Mouse (Mus musculus) midbrain, postnatal 0 days (tissue): ENCODE data around the gene Kcnd3. TPM values are rescaled to one million over a fixed set of nuclear protein-coding genes. Genes with fewer than 3 reads are reported as not detected.

Source experiments
- ATAC-seq: fragments of 200-750 bp; cut with Nextera tagmentation; 2 replicates; pipeline ENCODE4 v1.8.0; 2017; ENCODE audit warnings: moderate number of reproducible peaks, mild to moderate bottlenecking, moderate TSS enrichment, moderate library complexity; ENCODE audit not compliant: low FRiP score
- DNase-seq: peaks from one replicate; pipeline ENCODE4 v3.0.0-alpha.2; 2015; ENCODE audit warnings: low spot score
- H3K27ac ChIP-seq: fragments of 300-500 bp; sonication (generic); 2 replicates; pipeline ENCODE4 v1.5.1; 2014; ENCODE audit warnings: low read depth, mild to moderate bottlenecking, low read length, mixed read lengths
- H3K27me3 ChIP-seq: fragments of 300-500 bp; sonication (generic); 2 replicates; pipeline ENCODE4 v1.6.1; 2014; ENCODE audit warnings: low read length, control low read depth, mixed read lengths; ENCODE audit not compliant: insufficient read depth
- H3K36me3 ChIP-seq: fragments of 300-500 bp; sonication (generic); 2 replicates; pipeline ENCODE4 v1.6.1; 2014; ENCODE audit warnings: low read length, control low read depth, mixed read lengths; ENCODE audit not compliant: insufficient read depth
- H3K4me1 ChIP-seq: fragments of 300-500 bp; sonication (generic); 2 replicates; pipeline ENCODE4 v1.6.1; 2014; ENCODE audit warnings: mild to moderate bottlenecking, control low read depth, antibody characterized with exemption, low read length, mixed read lengths; ENCODE audit not compliant: insufficient read depth
- H3K4me2 ChIP-seq: fragments of 300-500 bp; sonication (generic); 2 replicates; pipeline ENCODE4 v1.6.1; 2014; ENCODE audit warnings: low read depth, mild to moderate bottlenecking, low read length, mixed read lengths; ENCODE audit not compliant: poor library complexity, severe bottlenecking
- H3K4me3 ChIP-seq: fragments of 300-500 bp; sonication (generic); 2 replicates; pipeline ENCODE4 v1.5.1; 2014; ENCODE audit warnings: low read depth, mild to moderate bottlenecking, low read length, moderate library complexity
- H3K9ac ChIP-seq: fragments of 300-500 bp; sonication (generic); replicated peaks from 2 replicates; pipeline ENCODE4 v1.6.1; 2014; ENCODE audit warnings: mild to moderate bottlenecking, low read length, moderate library complexity, mixed read lengths; ENCODE audit not compliant: poor library complexity, severe bottlenecking
- H3K9me3 ChIP-seq: fragments of 300-500 bp; sonication (generic); 2 replicates; pipeline ENCODE4 v1.6.1; 2016; ENCODE audit warnings: low read length, control low read depth
- CTCF ChIP-seq: IDR thresholded peaks from 2 replicates; pipeline ENCODE4 v1.5.1; 2016; ENCODE audit warnings: antibody characterized with exemption, mild to moderate bottlenecking
- WGBS: fragments of 180-500 bp; shearing (Covaris S2); extraction: QIAGEN DNeasy Blood & Tissue Kit; methylation state at CpG from one replicate; pipeline ENCODE4 v1.1.7; 2014; 5-methylcytosine and 5-hydroxymethylcytosine counted together
- polyA plus RNA-seq: library from polyadenylated mRNA; unstranded; fragments of >200 nt; fragmentation: Nextera tagmentation; extraction: Ambion mirVana; gene quantifications from 2 replicates; pipeline ENCODE4 v1.2.1, GENCODE M21; 2015
- total RNA-seq: library from RNA; depleted of rRNA; stranded (reverse); fragments of >200 nt; gene quantifications from 2 replicates; pipeline ENCODE4 v1.2.3, GENCODE M21; 2014

Gene Kcnd3
- total and polyA plus RNA-seq, 2 experiments from 2014 or later, result 10.6 to 80.5 TPM

DNA sequence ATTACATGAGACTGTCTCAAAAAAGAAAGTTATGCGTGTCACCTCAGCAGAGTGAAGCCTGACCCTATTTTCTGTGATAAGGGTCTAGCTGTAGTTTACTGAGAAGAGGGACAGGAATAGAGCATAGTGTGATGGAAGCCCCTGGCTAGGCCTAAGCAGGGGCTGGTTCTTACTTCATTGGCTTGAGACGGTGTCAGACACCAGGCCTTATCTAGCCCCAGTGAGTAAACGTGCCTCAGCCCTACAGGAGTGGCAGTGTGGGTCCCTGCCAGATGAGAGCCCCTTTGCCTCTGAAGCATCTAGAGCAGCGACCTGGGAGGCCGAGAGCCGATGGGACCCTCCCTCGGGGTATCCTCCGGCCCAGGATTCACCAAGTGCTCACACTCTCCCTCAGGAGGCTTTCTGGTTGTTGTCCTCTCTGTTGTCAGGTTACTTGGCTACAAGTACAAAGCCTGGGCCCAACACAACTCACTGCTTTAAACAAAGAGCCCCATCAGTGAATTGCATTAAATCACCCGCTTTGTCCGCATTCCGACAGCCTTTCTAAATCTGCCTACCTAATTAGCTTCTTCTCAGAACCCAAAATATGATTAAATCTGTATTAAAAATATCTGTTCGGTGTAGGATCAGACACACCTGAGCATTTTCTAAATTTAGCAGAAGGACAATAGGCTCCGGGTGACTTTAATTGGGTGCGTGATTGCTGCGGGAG is 53.2 kb downstream of the Kcnd3 start:
- H3K4me3 ChIP-seq, result no peak overlapping the region
- 39% methylated on average over 15 of the region's 15 CpGs for WGBS
- no peak overlapping the region for H3K4me2 ChIP-seq
- H3K9me3 ChIP-seq, result no peaks in the 10 kb centered on the region
- ATAC-seq (peak; percentile 17; the same call in 1 of the 2 replicates), DNase-seq (no peak)
- peak overlapping the region; percentile 15; the same call in 1 of the 2 replicates for H3K9ac ChIP-seq
- no peak for TF ChIP-seq CTCF
- peaks cover 3% of the 10 kb centered on the region; the same call in 1 of the 2 replicates for H3K4me1 ChIP-seq
- H3K36me3 ChIP-seq, result no peaks in the 10 kb centered on the region
- H3K27ac ChIP-seq, result peak overlapping the region; percentile 59
- no peaks in the 10 kb centered on the region for H3K27me3 ChIP-seq

DNA sequence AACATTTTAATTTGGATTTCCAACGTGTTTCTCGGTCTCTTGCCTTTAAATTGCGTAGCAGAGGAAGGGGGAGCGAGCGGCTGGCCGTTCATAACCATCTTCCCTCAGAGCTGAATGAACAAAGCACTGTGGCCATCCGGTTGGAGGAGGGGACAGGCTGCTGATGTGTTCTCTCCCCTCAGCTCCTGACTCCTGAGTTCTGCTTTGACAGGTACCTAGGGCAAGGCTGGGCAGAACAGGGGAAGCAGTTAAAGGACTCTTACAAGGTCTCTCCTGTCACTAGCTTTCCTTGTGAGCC is 53.7 kb downstream of the Kcnd3 start:
- whole genome bisulfite sequencing, result 16% methylated on average over 7 of the region's 7 CpGs
- TF ChIP-seq CTCF, result no peak
- no peak overlapping the region for H3K4me2 ChIP-seq
- ATAC-seq, result peak; percentile 53; the same call in 1 of the 2 replicates
- no peaks in the 10 kb centered on the region for H3K27me3 ChIP-seq
- H3K4me1 ChIP-seq, result peaks cover 3% of the 10 kb centered on the region; the same call in 1 of the 2 replicates
- no peaks in the 10 kb centered on the region for H3K36me3 ChIP-seq
- H3K4me3 ChIP-seq, result no peak overlapping the region
- peak overlapping the region; percentile 59 for H3K27ac ChIP-seq
- H3K9me3 ChIP-seq, result no peaks in the 10 kb centered on the region
- peak overlapping the region; percentile 15; the same call in 1 of the 2 replicates for H3K9ac ChIP-seq
- peak; percentile 48 for DNase-seq

DNA sequence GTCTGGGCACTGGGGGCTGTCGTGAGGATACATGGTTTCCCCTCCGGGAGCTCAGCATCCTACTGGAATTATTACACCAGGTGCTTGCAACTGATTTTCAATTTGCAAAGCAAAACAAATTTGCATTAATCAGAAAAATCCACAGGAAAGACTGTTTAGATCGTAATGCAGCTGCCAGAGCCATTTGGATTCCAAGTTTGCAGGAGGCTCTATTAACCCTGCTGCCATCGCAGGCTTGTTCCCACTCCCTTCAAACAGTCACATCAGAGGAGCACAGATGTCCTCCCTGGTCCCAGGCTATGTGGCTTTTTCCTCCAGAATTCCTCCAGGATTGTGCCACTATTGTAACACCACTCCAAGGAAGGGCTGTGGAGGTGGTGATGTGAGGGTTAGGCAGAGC is 54.5 kb downstream of the Kcnd3 start:
- DNase-seq (no peak), ATAC-seq (no peak)
- WGBS, result 69% methylated on average over 4 of the region's 4 CpGs
- TF ChIP-seq CTCF, result no peak
- Histone ChIP-seq H3K9me3 (no peaks in the 10 kb centered on the region), H3K4me2 (no peak overlapping the region), H3K4me1 (peaks cover 3% of the 10 kb centered on the region; the same call in 1 of the 2 replicates), H3K4me3 (no peak overlapping the region), H3K9ac (no peak overlapping the region), H3K36me3 (no peaks in the 10 kb centered on the region), H3K27me3 (no peaks in the 10 kb centered on the region), H3K27ac (no peak overlapping the region)

DNA sequence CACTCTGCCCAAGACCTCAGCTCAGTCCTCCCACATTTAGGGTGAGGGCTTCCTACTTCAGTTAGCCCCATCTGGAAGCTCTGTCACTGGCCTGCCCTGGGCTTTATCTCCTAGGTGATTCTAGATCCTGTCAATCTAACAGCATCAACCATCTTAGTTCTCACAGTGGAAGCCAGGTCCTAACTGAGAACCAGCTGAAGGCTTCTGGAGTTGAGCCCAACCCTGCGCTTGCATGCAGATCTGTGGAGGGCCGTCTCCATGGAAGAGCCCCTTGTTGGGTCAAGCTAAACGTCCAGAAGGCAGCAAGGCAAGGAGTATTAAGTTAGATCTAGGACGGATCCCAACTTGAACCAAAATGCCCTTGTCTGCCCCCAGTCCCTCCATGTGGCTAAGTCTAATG is 57.2 kb downstream of the Kcnd3 start:
- H3K27ac ChIP-seq, result no peak overlapping the region
- H3K4me1 ChIP-seq, result peaks cover 3% of the 10 kb centered on the region; the same call in 1 of the 2 replicates
- no peak for ATAC-seq
- H3K27me3 ChIP-seq, result no peaks in the 10 kb centered on the region
- H3K9ac ChIP-seq, result no peak overlapping the region
- 79% methylated on average over 4 of the region's 4 CpGs for WGBS
- no peak for DNase-seq
- H3K4me3 ChIP-seq, result no peak overlapping the region
- no peaks in the 10 kb centered on the region for H3K9me3 ChIP-seq
- H3K36me3 ChIP-seq, result no peaks in the 10 kb centered on the region
- H3K4me2 ChIP-seq, result no peak overlapping the region
- TF ChIP-seq CTCF, result no peak

DNA sequence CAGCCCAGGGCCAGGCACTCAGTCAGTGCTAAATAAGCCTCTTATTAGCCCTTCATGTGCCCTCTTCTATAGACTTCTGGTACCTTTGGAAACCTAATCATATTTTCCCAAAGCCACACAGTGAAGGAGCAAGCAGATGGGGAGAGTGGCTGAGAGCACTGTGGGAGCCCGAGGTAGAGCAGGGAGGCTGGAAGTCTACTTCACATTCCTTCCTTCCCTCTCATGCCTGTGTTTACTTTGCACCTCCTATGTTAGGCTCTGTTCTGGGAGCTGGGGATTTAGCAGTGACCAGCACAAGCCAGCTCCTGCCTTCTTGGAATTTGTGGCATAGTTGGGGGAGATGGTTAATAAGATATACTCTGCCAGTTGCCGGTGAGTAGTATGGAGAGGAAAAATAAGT is 59.7 kb downstream of the Kcnd3 start:
- H3K4me2 ChIP-seq, result no peak overlapping the region
- no peaks in the 10 kb centered on the region for H3K27me3 ChIP-seq
- no peaks in the 10 kb centered on the region for H3K9me3 ChIP-seq
- no peak overlapping the region for H3K4me3 ChIP-seq
- DNase-seq (no peak), ATAC-seq (no peak)
- no peaks in the 10 kb centered on the region for H3K36me3 ChIP-seq
- peaks cover 3% of the 10 kb centered on the region; the same call in 1 of the 2 replicates for H3K4me1 ChIP-seq
- no peak for TF ChIP-seq CTCF
- no peak overlapping the region for H3K9ac ChIP-seq
- H3K27ac ChIP-seq, result no peak overlapping the region
- WGBS, result 75% methylated on average over 2 of the region's 2 CpGs

DNA sequence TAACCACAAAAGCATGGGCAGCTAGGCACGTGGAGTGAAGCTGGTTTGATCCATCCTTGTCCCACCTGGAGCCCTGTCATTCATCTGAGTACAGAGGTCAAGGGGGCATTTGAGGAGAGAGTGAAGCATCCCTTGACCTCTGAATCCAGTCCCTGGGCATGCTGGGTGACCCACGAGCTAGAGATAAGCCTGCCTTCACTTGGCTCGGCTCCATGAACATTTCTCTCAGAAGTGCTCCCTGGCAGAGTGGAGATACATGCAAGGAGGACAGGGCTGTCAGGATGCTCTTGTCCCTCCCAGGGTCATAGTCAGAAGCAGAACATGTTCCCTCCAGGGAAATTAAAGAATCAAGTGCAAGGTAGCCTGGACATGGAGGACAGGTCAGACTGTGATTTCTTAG is 62.1 kb downstream of the Kcnd3 start:
- no peaks in the 10 kb centered on the region for H3K9me3 ChIP-seq
- no peak for TF ChIP-seq CTCF
- no peaks in the 10 kb centered on the region for H3K4me1 ChIP-seq
- H3K27ac ChIP-seq, result no peak overlapping the region
- H3K4me2 ChIP-seq, result no peak overlapping the region
- DNase-seq (no peak), ATAC-seq (no peak)
- no peaks in the 10 kb centered on the region for H3K36me3 ChIP-seq
- WGBS, result 73% methylated on average over 3 of the region's 3 CpGs
- no peak overlapping the region for H3K9ac ChIP-seq
- no peaks in the 10 kb centered on the region for H3K27me3 ChIP-seq
- H3K4me3 ChIP-seq, result no peak overlapping the region
